Mouse (Mus musculus) megakaryocyte progenitor cell, adult 5-6 weeks (primary cell): ENCODE results near the gene Spon1. TPM values are rescaled to one million over a fixed set of nuclear protein-coding genes. Genes with fewer than 3 reads are reported as not detected.

ENCODE experiments used
- ATAC-seq: replicated peaks from 2 replicates; pipeline ENCODE4 v1.8.0; 2016; ENCODE audit warnings: mild to moderate bottlenecking, moderate TSS enrichment, inconsistent platforms; ENCODE audit not compliant: poor library complexity
- total RNA-seq, 2 experiments: library from RNA; stranded (forward) in 1 of 2; stranded (reverse) in 1 of 2; fragments of 157-497, 149-512 nt in 1 of 2; fragments of 200-1000 nt in 1 of 2; gene quantifications; 2 replicates each; pipeline versions ENCODE4 v1.2.3 to v1.2.4; 2015 to 2017

Spon1 gene
- total RNA-seq, 2 experiments from 2014 or later, result not detected

DNA sequence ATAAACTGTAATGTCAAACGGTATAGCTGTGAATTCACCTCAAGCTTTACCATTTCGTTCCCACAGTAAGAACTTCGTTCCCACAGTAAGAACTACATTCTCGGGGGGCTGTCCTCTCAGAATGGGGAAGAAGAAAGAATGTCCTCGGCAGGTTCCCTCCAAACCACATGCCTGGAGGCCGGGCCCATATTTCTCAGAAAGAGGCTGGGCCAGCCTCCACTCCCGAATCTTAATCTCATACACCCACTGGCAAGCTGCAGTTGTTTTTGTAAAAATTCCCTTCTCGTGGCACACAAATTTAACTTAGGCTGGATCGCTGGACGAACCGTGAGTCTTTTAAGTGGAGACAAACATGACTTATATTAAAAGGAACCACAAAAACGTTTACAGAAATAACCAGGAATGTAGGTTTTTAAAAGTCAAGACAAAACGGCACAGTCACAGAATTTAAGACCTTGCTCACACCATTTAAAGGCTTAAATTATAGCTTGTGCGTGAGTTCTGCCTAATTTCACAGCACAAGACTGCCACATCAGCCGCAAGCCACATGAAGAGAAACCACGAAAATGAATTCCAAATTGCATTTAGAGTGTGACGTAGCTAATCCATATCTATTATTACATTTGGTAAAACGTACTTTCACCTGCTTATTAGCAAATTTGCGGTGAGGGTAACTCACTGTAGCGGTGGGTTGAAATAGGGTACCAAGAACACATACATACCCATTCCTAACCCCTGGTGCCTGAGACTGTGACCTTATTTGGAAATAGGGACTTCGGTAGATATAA, 316.0 kb downstream of the Spon1 start:
- 0 out of 2 replicates have a peak, but pooled peaks have one; percentile 31 for ATAC-seq

DNA sequence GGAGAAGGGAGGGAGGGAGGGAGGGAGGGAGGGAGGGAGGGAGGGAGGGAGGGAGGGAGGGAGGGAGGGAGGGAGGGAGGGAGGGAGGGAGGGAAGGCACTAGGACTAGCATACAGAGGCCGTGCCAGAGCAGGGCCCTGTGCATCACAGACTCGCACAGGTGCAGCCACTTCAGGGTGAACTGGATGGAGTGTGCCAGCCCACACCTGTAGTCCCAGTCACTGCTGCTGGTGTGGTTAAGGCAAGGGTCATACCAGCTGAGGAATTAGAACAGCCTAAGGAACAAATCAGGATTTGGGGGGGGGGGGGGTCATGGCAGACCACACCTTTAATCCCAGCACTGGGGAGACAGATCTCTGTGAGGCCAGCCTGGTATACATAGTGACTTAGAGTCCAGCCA, 317.3 kb downstream of the Spon1 start:
- ATAC-seq, result no peak

DNA sequence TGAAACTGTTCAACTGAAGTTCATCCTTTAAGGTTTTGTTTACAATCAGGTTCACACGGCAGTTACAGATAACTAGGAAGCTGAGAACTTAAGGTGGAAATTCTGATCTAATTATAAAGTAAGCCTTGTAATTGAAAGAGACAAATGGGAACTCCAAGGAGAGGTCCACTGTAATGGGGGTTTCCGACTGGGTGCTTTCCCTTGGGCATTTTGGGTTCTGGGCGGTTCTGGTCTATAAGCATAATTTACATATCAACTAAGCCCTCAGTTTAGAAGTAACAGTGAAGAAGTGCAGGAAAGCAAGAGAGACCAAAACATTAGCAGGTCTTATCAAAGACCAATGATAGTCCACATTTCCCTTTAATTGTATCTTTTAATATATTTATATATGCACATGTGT, 318.0 kb downstream of the Spon1 start:
- no peak for ATAC-seq

DNA sequence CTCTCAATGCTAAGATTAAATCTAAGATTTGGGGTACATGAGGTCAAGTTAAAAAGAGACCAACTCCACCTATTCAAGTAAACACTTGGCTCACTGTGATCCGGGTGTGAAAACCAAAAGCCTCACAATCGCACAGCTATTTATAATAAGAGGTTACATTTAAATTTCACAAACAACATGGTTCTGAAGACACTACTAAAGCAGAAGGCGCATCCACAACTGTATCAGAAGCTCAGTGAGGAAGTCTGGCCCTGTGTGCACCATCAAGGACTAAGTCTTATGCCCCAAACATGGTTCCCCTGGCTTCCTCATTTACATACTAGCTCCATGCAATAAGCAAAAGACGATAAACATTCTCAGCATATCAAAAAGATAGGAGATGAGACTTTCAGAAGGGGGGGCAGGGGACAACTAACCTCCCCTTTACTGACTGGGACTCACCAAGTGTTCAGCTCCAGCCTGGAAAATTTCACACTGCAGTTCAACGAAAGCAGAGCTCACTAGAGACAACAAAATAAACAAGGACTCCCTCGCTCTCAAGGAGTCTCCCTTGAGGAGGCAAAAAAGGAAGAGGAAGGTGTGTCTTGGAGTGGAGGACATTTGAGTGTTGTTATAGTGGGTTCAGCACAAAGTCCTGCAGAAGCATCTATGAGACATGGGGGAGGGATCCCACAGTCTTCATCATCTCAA, 320.4 kb downstream of the Spon1 start:
- no peak for ATAC-seq

DNA sequence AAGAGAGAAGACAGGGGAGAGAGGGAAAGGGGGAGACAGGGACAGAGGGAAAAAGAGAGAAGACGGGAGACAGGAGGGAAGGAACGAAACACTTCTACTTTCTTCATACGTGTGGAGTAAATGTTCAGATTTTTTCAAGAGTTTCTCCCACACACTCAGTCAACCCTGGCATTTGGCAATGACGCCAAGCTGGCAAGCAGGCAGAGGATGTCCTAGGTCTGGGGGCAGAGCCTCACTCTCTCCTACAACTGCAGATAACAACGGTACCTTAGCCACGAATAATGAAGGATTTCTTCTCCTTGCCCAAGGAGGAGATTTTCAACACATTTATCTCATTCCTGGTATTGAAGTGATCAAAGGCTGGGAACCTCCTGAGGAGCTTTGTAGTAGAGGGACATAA, 321.5 kb downstream of the Spon1 start:
- no peak for ATAC-seq

DNA sequence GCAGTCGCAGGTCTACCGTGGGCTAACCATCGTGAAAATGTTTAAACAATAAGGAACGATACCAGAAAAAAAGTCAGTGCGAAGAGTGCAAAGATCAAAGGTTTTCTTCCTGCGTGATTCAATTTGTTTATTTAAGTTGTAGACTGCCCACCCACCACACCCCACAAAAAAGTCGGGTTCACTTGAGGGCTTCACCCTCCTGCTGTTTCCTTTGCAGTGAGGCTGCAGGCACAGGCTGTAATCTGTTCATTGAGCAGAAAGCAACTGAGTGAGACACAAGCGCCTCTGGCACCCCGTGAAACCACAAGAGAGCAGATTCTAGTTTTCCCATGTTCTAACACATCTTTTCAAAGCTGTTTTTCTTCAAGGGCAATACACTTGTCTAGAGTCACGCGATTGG, 322.2 kb downstream of the Spon1 start:
- ATAC-seq, result no peak

DNA sequence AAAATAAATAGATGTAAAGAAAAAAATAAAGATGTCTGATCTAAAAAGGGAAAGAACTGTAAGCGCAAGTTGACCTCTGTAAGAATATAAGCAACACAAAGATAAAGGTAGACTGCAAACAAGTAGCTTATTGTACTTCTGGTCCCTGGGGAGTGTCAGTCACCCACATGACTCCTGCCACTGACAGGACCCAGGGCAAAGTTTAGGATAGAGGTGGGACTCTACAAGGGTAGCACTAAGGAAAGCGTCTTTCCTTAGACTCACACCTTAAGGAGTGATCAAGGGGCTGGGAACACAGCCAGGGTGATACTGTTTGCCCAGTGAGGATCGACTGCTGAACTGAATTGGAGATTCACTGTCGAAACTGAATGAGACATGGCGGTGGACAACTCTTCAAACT, 323.1 kb downstream of the Spon1 start:
- no peak for ATAC-seq

DNA sequence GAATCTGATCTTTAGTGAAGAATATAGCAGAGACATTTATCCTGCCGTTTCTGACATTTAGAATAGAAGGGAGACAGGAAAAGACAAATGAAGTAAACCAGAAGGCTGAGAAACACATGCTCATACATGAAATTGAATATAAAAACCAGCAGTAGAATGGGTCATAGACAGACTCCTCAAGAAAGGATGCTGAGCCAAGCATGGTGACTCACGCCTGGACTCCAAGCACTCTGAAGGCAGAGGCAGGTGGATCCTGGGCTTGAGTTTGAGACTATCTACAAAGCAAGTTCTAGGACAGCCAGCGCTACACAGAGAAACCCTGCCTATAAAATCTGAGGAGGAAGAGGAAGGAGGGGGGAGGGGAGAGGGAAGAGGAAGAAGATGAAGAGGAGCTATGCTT, 324.4 kb downstream of the Spon1 start:
- no peak for ATAC-seq

DNA sequence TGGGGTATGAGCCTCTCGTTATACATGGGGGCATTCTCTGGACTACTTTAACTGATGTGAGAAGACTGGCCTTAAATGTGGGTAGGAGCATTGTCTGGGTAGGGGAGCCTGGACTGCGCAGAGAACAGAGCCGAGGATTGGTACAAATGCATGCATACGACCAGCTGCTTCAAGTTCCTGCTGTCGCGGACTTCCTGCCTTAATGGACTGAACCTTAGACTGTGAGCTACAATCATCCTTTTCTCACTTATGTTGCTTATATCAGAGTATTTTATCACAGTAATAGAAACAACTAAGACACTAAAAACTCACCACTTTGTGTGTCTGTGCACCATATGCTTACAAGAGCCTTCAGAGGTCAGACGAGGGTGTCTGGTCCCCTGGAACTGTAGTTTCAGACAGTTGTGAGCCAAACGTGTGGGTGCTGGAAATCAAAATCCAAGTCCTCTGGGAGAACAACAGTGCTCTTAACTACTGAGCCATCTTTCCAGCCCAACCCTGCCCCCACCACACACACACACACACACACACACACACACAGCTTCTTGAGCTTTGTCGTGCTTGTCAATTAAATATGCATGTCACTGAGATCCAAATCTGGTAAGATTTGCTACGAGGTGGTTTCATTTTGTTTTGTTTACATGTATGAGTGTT, 325.2 kb downstream of the Spon1 start:
- ATAC-seq, result no peak
